Mouse (Mus musculus) C2C12 (cell line): ENCODE measurements around the gene Snap47.

Experiments
- CEBPB ChIP-seq: IDR thresholded peaks from one replicate; pipeline ENCODE4 v1.6.1; 2011; ENCODE audit warnings: low read depth, mild to moderate bottlenecking, control low read depth, moderate library complexity
- CTCF ChIP-seq: IDR thresholded peaks from one replicate; pipeline ENCODE4 v1.5.1; 2011; ENCODE audit not compliant: control insufficient read depth, insufficient read depth, insufficient read length
- FOSL1 ChIP-seq: IDR thresholded peaks from one replicate; pipeline ENCODE4 v1.8.0; 2011; ENCODE audit warnings: mild to moderate bottlenecking, low read length; ENCODE audit not compliant: poor library complexity, insufficient read depth, severe bottlenecking
- MAX ChIP-seq: IDR thresholded peaks from one replicate; pipeline ENCODE4 v1.6.1; 2011; ENCODE audit warnings: mild to moderate bottlenecking, control low read depth
- MYOD1 ChIP-seq: IDR thresholded peaks from one replicate; pipeline ENCODE4 v1.6.1; 2011; ENCODE audit warnings: low read depth; ENCODE audit not compliant: control insufficient read depth, insufficient read length
- MYOG ChIP-seq: IDR thresholded peaks from one replicate; pipeline ENCODE4 v1.6.1; 2011; ENCODE audit not compliant: control insufficient read depth, insufficient read length; ENCODE audit errors: extremely low read depth
- USF1 ChIP-seq: IDR thresholded peaks from one replicate; pipeline ENCODE4 v1.6.1; 2011; ENCODE audit warnings: low read depth, mild to moderate bottlenecking, control low read depth, moderate library complexity

DNA sequence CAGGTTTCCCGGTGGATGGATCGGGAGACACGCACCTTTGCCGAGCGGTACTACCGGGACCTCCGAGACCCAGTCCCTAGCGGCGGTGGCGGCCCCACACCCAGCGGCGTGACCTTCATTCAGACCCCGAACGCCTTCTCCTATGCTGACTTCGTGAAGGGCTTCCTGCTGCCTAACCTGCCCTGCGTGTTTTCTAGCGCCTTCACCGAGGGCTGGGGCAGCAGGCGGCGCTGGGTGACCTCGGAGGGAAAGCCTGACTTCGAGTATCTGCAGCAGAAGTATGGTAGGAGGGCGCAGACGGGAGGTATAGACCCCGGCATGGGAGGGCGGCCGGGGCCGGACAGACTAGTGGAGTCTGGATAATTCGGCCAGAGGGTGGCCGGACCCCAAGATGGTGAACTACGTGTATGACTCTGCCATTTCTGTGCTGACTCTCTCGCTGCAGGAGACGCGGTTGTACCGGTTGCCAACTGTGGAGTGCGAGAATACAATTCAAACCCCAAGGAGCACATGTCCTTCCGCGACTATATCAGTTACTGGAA is 685 bp downstream of the Snap47 start:
- no peak for TF ChIP-seq MYOG
- TF ChIP-seq CTCF: no peak
- no peak for TF ChIP-seq MAX
- no peak for TF ChIP-seq USF1
- no peak for TF ChIP-seq MYOD1
- no peak for TF ChIP-seq FOSL1
- TF ChIP-seq CEBPB: no peak
